Mouse (Mus musculus) NIH3T3 (cell line): ENCODE measurements around the gene Ppp1r1a.

Experiments used
- DNase-seq: peaks from one replicate; pipeline ENCODE4 v3.0.0-alpha.2; 2012; ENCODE audit warnings: low read depth

The Ppp1r1a gene

DNA sequence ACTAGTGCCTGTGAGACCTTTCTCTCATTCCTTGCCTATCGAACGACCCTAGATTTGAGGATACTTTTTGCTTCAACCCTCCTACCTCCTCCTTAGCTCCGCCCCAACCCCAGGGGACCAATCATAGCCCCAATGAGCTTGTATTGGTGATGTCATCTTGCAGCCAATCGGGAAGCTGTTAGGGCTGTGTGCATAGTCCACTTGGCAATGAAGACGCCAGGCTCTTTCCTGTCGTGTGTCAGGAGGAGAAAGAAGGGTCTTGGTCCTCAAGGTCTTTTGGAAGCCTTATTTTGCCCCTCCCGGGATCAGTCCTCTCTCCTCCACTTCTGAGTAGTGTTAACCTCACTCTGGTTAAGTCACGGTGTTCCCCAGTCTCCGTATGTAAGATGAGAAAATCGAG lies 23.7 kb downstream of the Ppp1r1a start:
- DNase-seq: peak; percentile 82

- no peak for DNase-seq
Observed at GRCm38 (mm10) chr15:103513621-103514031, 24.2 kb downstream of the Ppp1r1a start.

GRCm38 (mm10) chr15:103511652-103512051 lies 26.2 kb downstream of the Ppp1r1a start:
- no peak for DNase-seq

DNA sequence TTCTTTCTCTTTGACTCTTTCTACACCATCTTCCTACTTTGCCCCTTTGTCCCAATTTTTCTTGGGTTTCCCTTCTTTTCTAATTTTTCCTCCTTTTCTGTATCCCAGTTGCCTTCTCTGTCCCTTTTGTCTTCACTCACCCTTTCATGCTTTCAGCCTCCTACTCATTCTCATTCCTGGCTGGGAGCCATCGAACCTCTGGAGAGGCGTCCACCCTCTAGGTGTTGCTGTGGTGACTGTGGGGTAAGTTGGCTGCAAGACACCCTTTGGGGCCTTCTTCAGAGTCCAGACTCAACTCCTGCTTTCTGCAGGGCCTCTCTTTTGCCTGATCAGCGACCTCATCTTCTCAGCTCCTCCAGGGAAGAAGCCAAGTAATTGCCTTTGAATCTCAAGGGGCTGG lies 28.5 kb downstream of the Ppp1r1a start:
- peak; percentile 53 for DNase-seq

DNA sequence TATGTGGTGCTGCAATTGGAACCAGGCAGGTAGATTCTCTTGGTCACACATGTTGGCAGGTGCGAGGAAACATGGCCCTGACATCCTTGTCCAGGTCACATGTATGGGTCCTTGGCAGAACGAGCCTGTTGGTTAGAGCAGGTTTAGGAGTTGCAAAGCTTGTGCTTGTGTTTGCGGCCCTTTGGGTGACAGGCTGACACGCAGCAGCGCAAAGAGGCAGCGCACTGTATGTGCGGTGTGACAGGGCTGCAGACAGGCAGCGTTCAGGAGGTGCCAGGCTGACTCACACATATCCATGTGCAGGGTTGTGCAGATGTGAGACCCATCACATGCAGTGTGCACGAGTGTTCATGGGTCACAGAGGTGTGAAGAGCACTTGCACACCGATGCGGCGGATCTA lies 34.1 kb downstream of the Ppp1r1a start:
- DNase-seq: no peak

DNA sequence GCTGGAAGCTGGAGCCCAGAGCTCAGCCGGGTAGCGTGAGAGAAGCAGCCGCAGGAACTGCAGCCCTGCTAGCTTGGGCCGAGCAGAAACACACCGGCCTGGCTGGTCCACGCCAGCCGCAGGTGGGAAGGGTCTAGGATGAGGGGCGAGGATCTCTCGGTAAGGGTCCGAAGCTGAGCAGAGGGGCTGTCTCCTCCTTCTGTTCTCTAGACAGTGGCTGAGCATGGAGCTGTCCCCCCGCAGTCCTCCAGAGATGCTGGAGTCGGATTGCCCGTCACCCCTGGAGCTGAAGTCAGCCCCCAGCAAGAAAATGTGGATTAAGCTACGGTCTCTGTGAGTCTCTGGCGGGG lies 34.6 kb downstream of the Ppp1r1a start:
- DNase-seq: no peak

GRCm38 (mm10) chr15:103502435-103503250 lies 35.2 kb downstream of the Ppp1r1a start, which contains the start of gene Pde1b:
TSS of gene Pde1b (plus strand) at chr15:103503034.
- DNase-seq: no peak

DNA sequence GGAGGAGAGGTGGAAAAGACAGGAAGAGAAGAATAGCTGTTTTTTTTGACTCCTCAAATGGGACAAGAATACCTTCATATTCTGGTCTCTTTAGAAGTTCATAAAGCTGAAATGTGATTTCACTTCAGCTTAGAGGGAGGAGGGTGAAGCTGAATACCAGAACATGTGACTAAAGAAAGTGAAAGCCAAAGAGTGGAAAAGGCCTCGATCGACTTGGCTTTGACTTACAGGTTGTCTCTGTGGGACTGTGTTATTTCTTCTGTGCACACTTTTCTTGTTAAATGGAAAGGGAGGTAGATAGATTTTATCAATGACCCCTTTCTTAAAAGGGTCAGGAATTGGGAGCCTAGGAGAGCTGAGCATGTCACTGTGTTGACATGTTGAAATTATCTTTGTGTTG lies 36.6 kb downstream of the Ppp1r1a start:
- no peak for DNase-seq

DNA sequence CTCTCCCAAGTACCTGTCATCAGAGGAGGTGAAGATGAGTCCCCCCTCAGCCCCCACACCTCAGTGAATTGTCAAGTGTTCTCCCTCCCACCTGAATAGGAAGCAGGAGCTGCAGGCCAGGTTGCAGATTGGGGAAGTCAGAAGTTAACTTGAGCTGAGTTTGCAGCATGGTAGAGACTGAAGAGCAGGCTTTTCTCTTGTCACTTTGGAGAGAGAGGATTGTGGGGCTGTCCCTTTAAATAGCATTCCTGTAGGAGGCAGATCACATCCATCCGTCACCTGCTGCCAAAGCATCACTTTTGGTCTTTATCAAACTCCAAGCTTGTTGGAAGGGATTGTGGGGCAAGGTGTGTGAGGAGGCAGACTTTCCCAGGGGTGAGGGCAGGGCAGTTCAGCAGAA lies 37.1 kb downstream of the Ppp1r1a start:
- DNase-seq: no peak

- DNase-seq: no peak
Observed at GRCm38 (mm10) chr15:103498157-103498556, 39.6 kb downstream of the Ppp1r1a start.

- DNase-seq: peak; percentile 85
Observed at GRCm38 (mm10) chr15:103496204-103497140, 41.3 kb downstream of the Ppp1r1a start.

- no peak for DNase-seq
Observed at GRCm38 (mm10) chr15:103488336-103488735, 49.5 kb downstream of the Ppp1r1a start.

- DNase-seq: no peak
Observed at GRCm38 (mm10) chr15:103486658-103487057, 51.1 kb downstream of the Ppp1r1a start.

GRCm38 (mm10) chr15:103485106-103485505 lies 52.7 kb downstream of the Ppp1r1a start:
- no peak for DNase-seq

DNA sequence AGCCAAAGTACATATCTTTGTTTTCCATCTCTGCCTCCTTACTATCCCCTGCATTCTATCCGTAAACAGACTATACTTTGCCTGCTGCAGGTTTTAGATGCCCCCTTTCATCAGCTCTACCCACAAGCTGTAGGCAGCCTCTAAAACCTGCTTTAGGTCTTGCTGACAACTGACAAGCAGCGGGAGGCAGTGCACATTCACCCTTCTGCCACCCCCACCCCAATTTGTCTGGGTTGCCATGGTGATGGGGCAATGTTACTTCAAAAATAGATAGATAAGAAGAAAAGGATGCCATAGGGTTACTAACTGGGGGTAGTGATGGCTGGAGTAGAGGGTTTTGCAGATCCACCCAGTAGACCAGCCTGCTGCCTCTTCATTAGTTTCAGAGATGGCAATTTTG lies 53.3 kb downstream of the Ppp1r1a start:
- DNase-seq: no peak

DNA sequence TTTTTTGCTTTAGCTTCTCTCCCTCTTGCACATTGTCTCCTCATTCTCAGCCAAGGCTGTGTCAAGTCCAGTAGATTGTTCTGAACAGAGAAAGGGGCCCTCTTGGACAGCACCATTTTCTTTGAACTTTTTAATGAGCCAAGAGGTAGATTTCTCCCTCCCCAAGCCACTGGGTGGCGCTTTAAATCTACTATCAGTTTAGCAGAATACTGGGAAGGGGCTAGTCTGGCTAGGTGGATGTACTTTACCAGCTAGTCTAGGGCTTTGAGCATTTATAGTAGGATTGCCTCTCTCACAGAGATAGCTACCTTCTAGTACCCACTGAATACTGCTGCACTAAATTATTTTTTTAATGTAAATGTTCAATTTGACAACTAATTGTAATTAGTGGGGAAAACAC lies 55.3 kb downstream of the Ppp1r1a start:
- peak; percentile 69 for DNase-seq
